In the genomic region with DNA sequence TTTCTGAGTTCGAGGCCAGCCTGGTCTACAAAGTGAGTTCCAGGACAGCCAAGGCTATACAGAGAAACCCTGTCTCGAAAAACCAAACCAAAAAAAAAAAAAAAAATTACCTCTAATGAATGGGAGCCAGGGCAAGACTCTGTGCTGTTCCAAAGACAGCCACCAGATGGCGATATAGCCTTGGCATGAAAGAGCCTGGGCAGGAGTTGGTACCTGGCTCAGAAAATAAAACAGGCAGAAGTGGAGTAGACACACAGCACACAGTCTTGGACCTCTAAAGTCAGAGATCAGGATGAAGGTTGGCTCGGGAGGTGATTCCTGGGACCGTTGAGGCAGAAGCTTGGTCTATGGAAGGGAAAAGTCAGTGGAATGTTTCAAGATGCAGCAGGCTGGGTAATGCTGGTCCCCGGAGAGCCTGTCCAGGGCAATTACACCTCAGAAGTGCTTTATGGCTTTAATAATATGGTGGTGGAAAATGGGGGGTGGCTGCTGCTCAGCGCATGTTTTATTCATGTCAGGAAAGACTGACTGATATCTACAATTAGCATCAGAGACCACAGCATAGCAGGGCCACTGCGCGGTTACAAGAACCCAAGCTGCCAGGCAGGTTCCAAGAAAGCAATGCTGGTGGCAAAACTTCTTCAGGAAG, we compare ENCODE assay signal across 7 mouse cellular contexts. TPM values are rescaled to one million over a fixed set of nuclear protein-coding genes. Genes with fewer than 3 reads are reported as not detected.
DNase-seq lines count a peak whose midpoint lies in the region; ATAC-seq and TF ChIP-seq lines count a peak whose summit lies in the region.

No protein-coding gene starts in this region.

- H3K4me1 ChIP-seq in intestine, embryonic 15.5 days (replicated peaks), result no peaks in the 10 kb centered on the region
- no peaks in the 10 kb centered on the region for H3K4me1 ChIP-seq in midbrain, embryonic 14.5 days (ENCODE audit: control insufficient read depth, insufficient read depth, low read length)
- no peaks in the 10 kb centered on the region for H3K4me1 ChIP-seq in small intestine, adult 2 months (ENCODE audit: control insufficient read depth, insufficient read depth, insufficient read length, low read length)

- TF ChIP-seq POLR2A in small intestine, adult 2 months (IDR thresholded peaks at IDR 0.05; ENCODE audit: low read depth, low read length), result no peak

- peaks cover 9% of the 10 kb centered on the region; the same call in 1 of the 2 replicates for H3K27me3 ChIP-seq in intestine, embryonic 15.5 days (replicated peaks)
- no peaks in the 10 kb centered on the region; the same call in 1 of the 2 replicates for H3K27me3 ChIP-seq in midbrain, embryonic 14.5 days (ENCODE audit: control insufficient read depth, insufficient read depth, low read length)
- H3K27me3 ChIP-seq in small intestine, adult 2 months (ENCODE audit: control insufficient read depth, insufficient read depth, low read length), result 0 out of 2 replicates have a peak, but pooled peaks cover 4% of the 10 kb centered on the region

- H3K4me3 ChIP-seq in intestine, embryonic 15.5 days (replicated peaks), result no peak overlapping the region
- no peak overlapping the region for H3K4me3 ChIP-seq in midbrain, embryonic 14.5 days (replicated peaks; ENCODE audit: low read depth, low read length)
- no peak overlapping the region for H3K4me3 ChIP-seq in small intestine, adult 2 months (ENCODE audit: low read depth, low read length)

- no peak overlapping the region for H3K9ac ChIP-seq in intestine, embryonic 15.5 days
- H3K9ac ChIP-seq in midbrain, embryonic 14.5 days (replicated peaks; ENCODE audit: low read length), result no peak overlapping the region

- intact Hi-C loops in left cerebral cortex, postnatal 14 days (cut with DNase I), result loop anchor here (5.0 kb wide), 2 partner anchors 70 to 280 kb away; no protein-coding TSS in a partner anchor

- DNase-seq in cerebellum, adult 9-10 months, result peak; percentile 90
- DNase-seq in left cerebral cortex, postnatal 14 days (ENCODE audit: low spot score in 2 of 2), result peak; percentile 87 to 91
- peak; percentile 94 for DNase-seq in midbrain, embryonic 14.5 days

- H3K27ac ChIP-seq in intestine, embryonic 15.5 days, result no peak overlapping the region
- no peak overlapping the region for H3K27ac ChIP-seq in midbrain, embryonic 14.5 days (replicated peaks; ENCODE audit: low read depth, low read length)
- no peak overlapping the region for H3K27ac ChIP-seq in small intestine, adult 2 months (ENCODE audit: insufficient read depth, low read depth, low read length)

- TF ChIP-seq CTCF in small intestine, adult 2 months (IDR thresholded peaks at IDR 0.05; ENCODE audit: extremely low read depth, insufficient read length, insufficient replicate concordance, low read depth, low read length), result peak; percentile 87; the same call in 1 of the 2 replicates

- ATAC-seq in activated CD4-positive, CD25-positive, alpha-beta regulatory T cell, adult 4 months, result peak; percentile 69
- ATAC-seq in frontal cortex, adult (ENCODE audit: low TSS enrichment), result peak; percentile 73; the same call in 1 of the 2 replicates
- peak; percentile 62 for ATAC-seq in intestine, embryonic 15.5 days
- peak; percentile 50; the same call in 1 of the 2 replicates for ATAC-seq in midbrain, embryonic 14.5 days (ENCODE audit: low FRiP score, low TSS enrichment)

- H3K36me3 ChIP-seq in intestine, embryonic 15.5 days, result no peaks in the 10 kb centered on the region
- peaks cover 4% of the 10 kb centered on the region; the same call in 1 of the 2 replicates for H3K36me3 ChIP-seq in midbrain, embryonic 14.5 days (ENCODE audit: control insufficient read depth, insufficient read depth, low read length)
- no peaks in the 10 kb centered on the region for H3K36me3 ChIP-seq in small intestine, adult 2 months (ENCODE audit: control insufficient read depth, insufficient read depth, low read length)

- no peak overlapping the region for H3K4me2 ChIP-seq in intestine, embryonic 15.5 days (replicated peaks)
- H3K4me2 ChIP-seq in midbrain, embryonic 14.5 days (ENCODE audit: low read length), result no peak overlapping the region

- H3K9me3 ChIP-seq in intestine, embryonic 15.5 days, result no peaks in the 10 kb centered on the region
- no peaks in the 10 kb centered on the region for H3K9me3 ChIP-seq in midbrain, embryonic 14.5 days (ENCODE audit: control insufficient read depth, low read length)

- WGBS in intestine, embryonic 15.5 days, result 37% methylated on average over 9 of the region's 9 CpGs
- 33% methylated on average over 9 of the region's 9 CpGs for WGBS in midbrain, embryonic 14.5 days
- 33% methylated on average over 9 of the region's 9 CpGs for WGBS in small intestine, adult 2 months

RNA-seq across cellular contexts. Expression of a gene that starts 13.1 kb away (rescaled TPM):
- polyA plus RNA-seq in activated CD4-positive, CD25-positive, alpha-beta regulatory T cell, adult 4 months (2017; shearing (Covaris generic)), result not detected
- polyA plus RNA-seq in intestine, embryonic 15.5 days (2015; fragmentation: Nextera tagmentation; extraction: Ambion mirVana), result not detected in 2 replicates
- total RNA-seq in left cerebral cortex, postnatal 14 days (2021), result not detected
- polyA plus RNA-seq in midbrain, embryonic 14.5 days (2014; fragmentation: Nextera tagmentation; extraction: Ambion mirVana), result not detected in 2 replicates
- polyA plus RNA-seq in small intestine, adult 2 months (2012; rRNA removed), result not detected in 2 replicates

RNA-seq across cellular contexts. Expression of a gene that starts 14.6 kb away (rescaled TPM):
- polyA plus RNA-seq in activated CD4-positive, CD25-positive, alpha-beta regulatory T cell, adult 4 months (2017; shearing (Covaris generic)), result not detected
- polyA plus RNA-seq in intestine, embryonic 15.5 days (2015; fragmentation: Nextera tagmentation; extraction: Ambion mirVana), result 0.61 and 1.4 TPM in 2 replicates
- total RNA-seq in left cerebral cortex, postnatal 14 days (2021), result under 1 TPM; 0.37 to 0.38 TPM
- 5.2 and 6.7 TPM in 2 replicates for polyA plus RNA-seq in midbrain, embryonic 14.5 days (2014; fragmentation: Nextera tagmentation; extraction: Ambion mirVana)
- 1.2 and 2.3 TPM in 2 replicates for polyA plus RNA-seq in small intestine, adult 2 months (2012; rRNA removed)
